Mouse (Mus musculus) heart, embryonic 11.5 days (tissue): ENCODE results near the gene Trp53bp2. TPM values are rescaled to one million over a fixed set of nuclear protein-coding genes. Genes with fewer than 3 reads are reported as not detected.

ENCODE experiments used
- ATAC-seq: fragments of 200-750 bp; cut with Nextera tagmentation; replicated peaks from 2 replicates; pipeline ENCODE4 v1.8.0; 2017; ENCODE audit warnings: moderate library complexity; ENCODE audit not compliant: insufficient number of reproducible peaks, low FRiP score, low TSS enrichment
- H3K27ac ChIP-seq: fragments of 300-500 bp; sonication (generic); 2 replicates; pipeline ENCODE4 v1.5.1; 2014; ENCODE audit warnings: mild to moderate bottlenecking, low read depth, low read length
- H3K27me3 ChIP-seq: fragments of 300-500 bp; sonication (generic); 2 replicates; pipeline ENCODE4 v1.6.1; 2014; ENCODE audit warnings: mild to moderate bottlenecking, low read length, mixed read lengths; ENCODE audit not compliant: control insufficient read depth, insufficient read depth
- H3K36me3 ChIP-seq: fragments of 300-500 bp; sonication (generic); 2 replicates; pipeline ENCODE4 v1.6.1; 2014; ENCODE audit warnings: mild to moderate bottlenecking, low read length, moderate library complexity, mixed read lengths; ENCODE audit not compliant: control insufficient read depth, insufficient read depth
- H3K4me1 ChIP-seq: fragments of 300-500 bp; sonication (generic); 2 replicates; pipeline ENCODE4 v1.6.1; 2014; ENCODE audit warnings: low read length; ENCODE audit not compliant: control insufficient read depth, insufficient read depth
- H3K4me2 ChIP-seq: fragments of 300-500 bp; sonication (generic); 2 replicates; pipeline ENCODE4 v1.6.1; 2014; ENCODE audit warnings: mild to moderate bottlenecking, moderate library complexity
- H3K4me3 ChIP-seq: fragments of 300-500 bp; sonication (generic); 2 replicates; pipeline ENCODE4 v1.5.1; 2014; ENCODE audit warnings: low read depth, low read length
- H3K9ac ChIP-seq: fragments of 300-500 bp; sonication (generic); 2 replicates; pipeline ENCODE4 v1.6.1; 2014; ENCODE audit warnings: mild to moderate bottlenecking, low read depth, low read length, moderate library complexity
- H3K9me3 ChIP-seq: fragments of 300-500 bp; sonication (generic); replicated peaks from 2 replicates; pipeline ENCODE4 v1.6.1; 2016; ENCODE audit warnings: low read length; ENCODE audit not compliant: control insufficient read depth
- WGBS: fragments of 180-500 bp; shearing (Covaris S2); extraction: QIAGEN DNeasy Blood & Tissue Kit; methylation state at CpG from one replicate; pipeline ENCODE4 v1.1.7; 2014; ENCODE audit not compliant: insufficient replicate concordance; 5-methylcytosine and 5-hydroxymethylcytosine counted together
- polyA plus RNA-seq: library from polyadenylated mRNA; unstranded; fragments of >200 nt; fragmentation: Nextera tagmentation; extraction: Ambion mirVana; gene quantifications from 2 replicates; pipeline ENCODE4 v1.2.1, GENCODE M21; 2014

Gene Trp53bp2
- polyA plus RNA-seq, 1 experiment from 2014 or later = 16.3 TPM

GRCm38 (mm10) chr1:182503206-182503900 is 94.4 kb downstream of the Trp53bp2 start:
- Histone ChIP-seq H3K4me3 (no peak overlapping the region), H3K9me3 (no peaks in the 10 kb centered on the region), H3K36me3 (no peaks in the 10 kb centered on the region), H3K4me1 (peaks cover 61% of the 10 kb centered on the region), H3K27me3 (no peaks in the 10 kb centered on the region), H3K9ac (no peak overlapping the region), H3K4me2 (no peak overlapping the region), H3K27ac (peak overlapping the region; percentile 42; the same call in 1 of the 2 replicates)
- 79% methylated on average over 13 of the region's 13 CpGs for WGBS
- ATAC-seq = no peak

- 10% methylated on average over 4 of the region's 4 CpGs for WGBS
- no peak overlapping the region for H3K4me3 ChIP-seq
- ATAC-seq = peak; percentile 43; the same call in 1 of the 2 replicates
- H3K4me2 ChIP-seq = peak overlapping the region; percentile 50
- H3K4me1 ChIP-seq = peaks cover 55% of the 10 kb centered on the region
- no peaks in the 10 kb centered on the region for H3K9me3 ChIP-seq
- H3K9ac ChIP-seq = no peak overlapping the region
- H3K36me3 ChIP-seq = peaks cover 3% of the 10 kb centered on the region; the same call in 1 of the 2 replicates
- H3K27ac ChIP-seq = peak overlapping the region; percentile 42
- H3K27me3 ChIP-seq = no peaks in the 10 kb centered on the region
These were observed 95.3 kb downstream of the Trp53bp2 start for GRCm38 (mm10) chr1:182504223-182504622.

GRCm38 (mm10) chr1:182505291-182505690 is 96.3 kb downstream of the Trp53bp2 start:
- H3K9me3 ChIP-seq = no peaks in the 10 kb centered on the region
- no peak for ATAC-seq
- H3K27me3 ChIP-seq = no peaks in the 10 kb centered on the region
- H3K4me2 ChIP-seq = no peak overlapping the region
- no peak overlapping the region for H3K9ac ChIP-seq
- 85% methylated on average over 3 of the region's 3 CpGs for WGBS
- no peak overlapping the region for H3K4me3 ChIP-seq
- H3K36me3 ChIP-seq = peaks cover 13% of the 10 kb centered on the region
- H3K27ac ChIP-seq = no peak overlapping the region
- H3K4me1 ChIP-seq = peaks cover 45% of the 10 kb centered on the region

DNA sequence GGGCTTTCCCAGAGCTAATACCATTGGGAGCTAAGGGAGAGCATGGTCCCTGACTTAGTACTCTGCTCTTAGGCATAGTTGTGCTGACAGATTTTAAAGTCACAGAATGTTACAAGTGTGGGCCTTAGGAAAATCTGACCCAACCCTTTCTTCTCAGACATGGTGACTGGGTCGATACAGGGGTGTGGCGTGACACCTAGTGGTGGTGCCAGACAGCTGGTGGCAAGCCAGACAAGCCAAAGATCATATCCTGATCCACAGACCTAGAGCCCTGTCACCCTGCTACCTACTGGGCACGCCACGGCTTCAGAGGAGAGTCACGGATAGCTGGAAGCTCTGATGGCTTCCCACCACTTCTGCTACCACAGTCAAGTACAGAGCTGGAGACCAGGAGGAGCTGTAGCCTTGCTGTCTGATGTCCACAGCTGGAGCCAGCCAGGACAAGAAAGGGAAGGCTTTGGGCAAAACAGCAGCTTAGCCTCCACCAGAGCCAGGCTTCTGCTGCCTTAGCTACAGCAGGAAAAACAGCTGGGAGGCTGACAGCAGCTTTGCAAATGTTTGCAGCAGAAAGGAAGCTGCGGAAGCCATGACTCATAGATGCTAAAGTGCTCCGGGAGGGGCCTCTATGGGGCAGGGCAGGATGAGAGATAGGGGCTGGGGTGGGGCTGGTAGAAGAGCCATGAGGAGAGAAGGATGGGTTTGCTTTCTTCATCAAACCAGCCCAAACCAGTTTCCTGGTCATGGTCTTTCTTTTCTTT is 97.4 kb downstream of the Trp53bp2 start:
- WGBS = 27% methylated on average over 7 of the region's 7 CpGs
- Histone ChIP-seq H3K4me1 (peaks cover 42% of the 10 kb centered on the region), H3K9ac (peak overlapping the region; percentile 60), H3K27ac (peak overlapping the region; percentile 82), H3K4me2 (peak overlapping the region; percentile 27), H3K9me3 (no peaks in the 10 kb centered on the region), H3K36me3 (peaks cover 15% of the 10 kb centered on the region), H3K4me3 (no peak overlapping the region), H3K27me3 (no peaks in the 10 kb centered on the region)
- ATAC-seq = no peak; the same call in 1 of the 2 replicates

DNA sequence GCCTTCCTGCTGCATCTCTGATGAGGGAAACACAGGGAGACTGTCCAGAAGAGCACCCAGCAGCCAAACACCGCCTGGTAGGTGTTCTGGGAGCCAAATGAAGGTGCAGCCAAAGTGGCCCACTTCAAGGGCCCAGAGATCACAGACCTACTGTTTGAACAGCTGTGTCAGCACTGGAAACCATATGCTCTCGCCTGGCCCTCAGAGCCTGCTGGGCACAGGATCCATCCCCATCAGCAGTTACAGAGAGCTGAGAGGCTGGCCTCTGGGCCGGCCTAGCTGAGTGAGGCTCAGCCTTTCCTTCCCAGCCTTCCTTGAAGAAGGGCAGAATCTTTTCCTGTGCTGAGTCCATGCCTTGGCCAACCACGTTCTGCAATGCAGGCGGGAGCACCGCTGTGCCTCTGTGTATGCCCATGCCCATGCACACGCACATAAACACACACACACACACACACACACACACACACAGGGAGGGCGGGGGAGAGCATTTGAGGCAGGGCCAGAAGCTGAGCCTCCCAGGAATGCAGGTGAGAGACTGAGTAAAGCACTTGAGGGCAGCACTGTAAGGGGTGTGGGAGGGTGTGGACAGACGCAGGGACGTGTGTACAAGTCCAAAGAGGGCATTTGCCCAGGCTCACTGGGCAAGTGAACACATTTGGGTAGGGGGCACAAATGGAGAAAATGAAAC is 100.3 kb downstream of the Trp53bp2 start:
- 72% methylated on average over 10 of the region's 10 CpGs for WGBS
- H3K27ac ChIP-seq = no peak overlapping the region
- H3K27me3 ChIP-seq = no peaks in the 10 kb centered on the region
- H3K4me3 ChIP-seq = no peak overlapping the region
- ATAC-seq = no peak
- no peaks in the 10 kb centered on the region for H3K9me3 ChIP-seq
- peaks cover 15% of the 10 kb centered on the region for H3K36me3 ChIP-seq
- no peak overlapping the region for H3K4me2 ChIP-seq
- H3K4me1 ChIP-seq = peaks cover 18% of the 10 kb centered on the region
- H3K9ac ChIP-seq = no peak overlapping the region

DNA sequence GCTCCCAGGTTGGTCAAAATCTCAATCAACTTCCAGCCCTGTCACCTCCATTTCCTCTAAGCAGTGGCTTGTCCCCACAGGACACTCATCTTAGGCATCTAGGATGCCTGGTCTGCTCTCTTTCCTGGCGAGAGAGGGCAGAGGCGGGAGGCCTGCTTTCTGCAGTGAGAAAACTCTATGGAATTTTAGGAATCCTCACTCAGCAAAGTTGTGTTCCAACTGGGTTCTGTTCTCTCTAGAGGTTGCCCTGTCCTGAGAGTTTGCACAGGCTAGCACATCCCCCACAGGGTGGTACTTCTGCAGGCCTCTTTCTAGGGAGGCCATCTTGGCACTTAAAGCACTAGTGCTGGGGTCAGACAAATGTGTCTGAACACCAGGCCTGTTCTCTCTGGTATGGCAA is 102.1 kb downstream of the Trp53bp2 start:
- Histone ChIP-seq H3K9me3 (no peaks in the 10 kb centered on the region), H3K4me3 (no peak overlapping the region), H3K4me2 (no peak overlapping the region), H3K27ac (no peak overlapping the region), H3K4me1 (peaks cover 10% of the 10 kb centered on the region), H3K36me3 (peaks cover 19% of the 10 kb centered on the region), H3K27me3 (no peaks in the 10 kb centered on the region), H3K9ac (no peak overlapping the region)
- 50% methylated on average over 2 of the region's 2 CpGs for WGBS
- ATAC-seq = no peak

DNA sequence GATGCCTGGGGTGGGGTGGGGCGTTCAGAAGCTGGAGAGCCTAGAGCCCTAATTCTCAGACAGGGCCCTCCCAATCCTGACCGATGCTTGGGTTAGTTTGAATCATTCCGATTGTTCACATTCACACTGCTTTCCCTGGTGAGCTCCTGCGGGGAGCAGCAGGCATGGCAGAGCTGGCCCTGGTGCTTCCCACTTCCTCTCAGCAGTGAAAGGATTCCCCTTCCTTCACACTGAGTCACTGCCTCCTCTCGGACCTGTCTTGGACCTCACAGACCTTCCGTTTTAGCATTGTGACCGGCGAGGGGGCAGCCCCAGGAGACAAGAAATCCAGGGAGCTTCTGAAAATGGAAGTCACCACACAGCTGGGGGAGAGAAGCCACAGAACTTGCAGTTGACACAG is 102.8 kb downstream of the Trp53bp2 start:
- Histone ChIP-seq H3K27ac (no peak overlapping the region), H3K36me3 (peaks cover 19% of the 10 kb centered on the region), H3K9ac (no peak overlapping the region), H3K4me1 (peaks cover 8% of the 10 kb centered on the region), H3K4me3 (no peak overlapping the region), H3K9me3 (no peaks in the 10 kb centered on the region), H3K27me3 (no peaks in the 10 kb centered on the region), H3K4me2 (no peak overlapping the region)
- ATAC-seq = no peak
- WGBS = 59% methylated on average over 8 of the region's 8 CpGs
